Mouse (Mus musculus) layer of hippocampus, adult 18-20 months (tissue): ENCODE measurements around the gene Wnt5a. TPM values are rescaled to one million over a fixed set of nuclear protein-coding genes. Genes with fewer than 3 reads are reported as not detected.

Experiments
- DNase-seq, 2 experiments: peaks; one replicate each; pipeline ENCODE4 v3.0.0; 2022; ENCODE audit warnings: low spot score in 2 of 2
- total RNA-seq, 2 experiments: library from RNA; stranded (reverse); gene quantifications; 2 replicates each; pipeline ENCODE4 v1.2.3; 2021

Wnt5a gene
- total RNA-seq, 2 experiments from 2014 or later: 8.6 to 11.7 TPM

DNA sequence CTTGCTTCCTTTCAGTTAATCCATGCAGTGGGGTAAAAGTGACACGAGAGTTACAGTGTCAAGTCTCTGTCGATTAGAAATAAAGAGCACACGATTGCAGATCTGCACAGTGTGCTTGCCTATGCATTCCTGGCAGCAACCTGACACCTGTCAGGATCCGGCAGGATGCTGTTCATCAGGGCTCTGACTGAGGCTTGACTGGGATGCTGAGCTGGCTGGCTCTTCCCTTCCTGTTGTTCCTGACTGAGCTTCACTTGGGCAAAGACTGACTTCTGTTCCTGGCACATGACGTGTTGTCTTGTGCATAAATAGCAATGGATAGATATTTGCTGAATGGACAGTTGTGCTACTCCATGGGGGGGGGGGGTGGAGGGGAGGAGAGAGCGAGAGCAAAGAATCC lies 57.3 kb downstream of the Wnt5a start:
- DNase-seq: no peak
